Mouse (Mus musculus): Measurements from ENCODE around the gene Slc52a3.
"Not testable (repeated sequence)": the region's sequence is repeated elsewhere in the genome, so short reads cannot be mapped to it uniquely, and the experiment has no call there.

Slc52a3 gene

DNA sequence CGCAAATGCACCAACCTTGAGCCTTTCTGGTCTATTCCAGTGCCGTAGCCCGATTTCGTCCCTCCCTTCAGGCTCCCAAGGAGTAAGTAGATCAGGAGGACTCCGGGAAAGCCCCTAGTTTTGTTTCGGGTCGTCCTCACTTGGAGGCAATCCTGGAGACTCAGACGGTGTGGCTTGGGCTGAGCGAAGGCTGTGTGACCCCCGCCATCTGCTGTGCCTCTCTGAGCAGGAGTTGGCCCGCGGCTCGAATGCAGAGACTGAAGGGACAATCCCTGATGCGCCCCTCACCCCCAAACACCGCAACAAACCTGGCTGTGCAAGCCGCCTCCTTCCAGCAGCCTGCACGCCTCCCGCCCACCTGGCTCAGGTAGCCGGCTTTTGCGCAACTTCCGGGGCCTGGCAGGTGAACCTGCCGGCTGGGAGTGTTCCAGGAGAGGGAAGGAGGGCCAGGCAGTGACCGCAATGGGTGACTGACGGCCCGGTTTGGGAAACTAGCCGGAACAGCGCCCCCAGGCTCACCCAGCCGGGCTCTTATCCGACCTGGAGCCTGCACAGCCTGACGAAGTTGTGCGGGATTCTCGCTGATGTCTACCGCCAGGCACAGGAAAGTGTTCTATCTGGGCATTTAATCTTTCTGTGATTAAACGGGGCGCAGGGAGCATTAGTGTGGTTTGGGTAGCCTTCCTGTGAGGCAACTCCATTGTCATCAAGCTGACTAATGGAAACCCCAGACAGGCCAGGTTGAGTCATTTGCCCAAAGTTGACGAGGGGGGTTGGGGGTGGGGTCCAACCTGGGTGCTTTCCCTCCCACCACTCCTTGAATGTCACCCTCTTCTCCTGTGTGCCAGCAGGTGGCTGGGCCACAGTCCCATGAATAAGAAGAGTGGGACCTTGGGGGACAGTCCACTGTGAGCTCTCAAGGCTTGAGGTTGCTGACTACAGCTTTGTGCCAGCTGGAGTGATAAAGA, 22.4 kb upstream of the Slc52a3 start:
- peak; percentile 62 to 74 for DNase-seq (ENCODE audit: low spot score in 2 of 2)

- DNase-seq (ENCODE audit: low spot score in 2 of 2), result no peak
Measured at GRCm38 (mm10) chr2:151975295-151975694, 21.0 kb upstream of the Slc52a3 start.

GRCm38 (mm10) chr2:151976067-151976466, 20.2 kb upstream of the Slc52a3 start:
- DNase-seq (ENCODE audit: low spot score in 2 of 2), result no peak

DNA sequence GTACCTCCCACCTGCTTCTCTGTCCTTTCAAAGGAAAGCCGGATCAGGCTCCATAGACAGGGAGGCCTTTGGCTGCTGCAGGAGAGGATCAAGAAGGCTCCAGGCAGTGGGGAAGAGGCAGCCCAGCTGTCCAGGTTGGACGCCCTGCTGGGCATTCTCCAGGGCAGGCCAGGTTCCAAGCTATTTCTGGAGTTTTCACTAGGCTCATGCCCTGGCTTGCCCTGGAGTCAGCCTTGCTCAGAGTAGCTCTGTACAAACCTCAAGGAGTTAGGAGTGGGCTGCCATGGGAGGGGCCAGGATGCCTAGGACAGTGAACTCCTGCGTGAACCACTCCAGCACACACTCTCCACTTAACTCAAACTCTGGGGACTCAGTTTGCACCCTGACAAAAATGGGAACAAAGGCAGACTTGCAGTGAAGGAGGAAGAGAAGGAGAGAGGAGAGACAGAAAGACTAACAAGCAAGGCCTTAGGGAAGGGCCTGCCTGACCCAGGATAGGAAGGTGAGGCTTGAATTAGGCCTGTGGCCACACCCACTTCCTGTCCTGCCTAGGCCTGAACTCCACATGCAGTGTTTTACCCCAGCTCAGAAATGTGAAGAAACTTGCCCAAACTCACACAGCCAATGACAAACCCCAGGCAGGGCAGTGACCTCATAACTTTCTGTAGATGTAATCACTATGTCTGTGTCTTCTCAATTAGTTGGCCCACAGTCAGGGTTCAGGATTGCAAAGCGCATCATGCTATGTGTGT, 18.4 kb upstream of the Slc52a3 start:
- DNase-seq (ENCODE audit: low spot score in 2 of 2), result peak; percentile 18 to 26

- no peak for DNase-seq (ENCODE audit: low spot score in 2 of 2)
Measured at GRCm38 (mm10) chr2:151978494-151978893, 17.8 kb upstream of the Slc52a3 start.

DNA sequence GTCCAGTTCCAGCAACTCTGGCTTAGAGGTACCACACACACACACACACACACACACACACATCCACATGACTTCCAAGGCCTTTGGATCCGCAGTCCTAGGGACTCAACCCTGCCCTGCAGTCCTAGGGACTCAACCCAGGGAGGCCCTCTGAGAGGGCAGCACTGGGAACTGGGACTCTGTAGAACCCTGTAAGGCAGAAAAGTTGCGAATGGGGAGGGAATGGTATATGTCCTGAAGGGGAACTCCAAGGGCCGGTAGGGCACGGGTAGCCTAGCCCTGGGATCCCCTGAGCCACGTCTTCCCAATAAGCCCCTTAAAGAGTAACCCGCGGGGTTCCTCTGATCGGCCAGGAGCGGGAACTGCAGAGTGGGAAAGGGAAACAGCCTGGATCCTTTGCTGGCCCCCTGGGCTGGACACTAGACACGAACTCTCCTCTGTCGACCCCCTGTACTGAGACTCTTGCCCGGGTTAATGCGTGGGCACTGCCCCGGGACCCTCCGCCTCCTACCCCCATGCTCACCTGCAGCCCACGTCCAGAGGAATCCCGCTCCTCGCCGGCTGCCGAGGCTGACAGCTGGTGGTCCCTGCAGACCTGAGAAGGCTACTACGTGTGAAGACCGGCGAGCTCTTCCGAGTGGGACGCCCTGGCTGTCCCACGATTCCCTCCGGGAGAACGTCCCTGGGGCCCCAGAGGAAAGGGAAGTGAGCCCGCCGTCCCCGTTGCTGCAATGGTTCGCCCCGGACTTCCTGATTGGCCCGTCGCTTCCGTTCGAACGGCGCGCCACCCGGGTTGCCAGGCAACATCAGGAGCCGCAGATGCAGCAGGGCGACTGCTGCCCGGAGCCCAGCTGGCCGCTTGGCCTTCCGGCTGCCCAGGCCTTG, 16.6 kb upstream of the Slc52a3 start, which contains the start of gene Fam110a:
Fam110a (minus strand) TSS at position 750 of the 885 bp plus-strand sequence.
- DNase-seq (ENCODE audit: low spot score in 2 of 2), result peak; percentile 72 to 76

GRCm38 (mm10) chr2:151980355-151980693, 16.0 kb upstream of the Slc52a3 start:
- no peak for DNase-seq (ENCODE audit: low spot score in 2 of 2)

DNA sequence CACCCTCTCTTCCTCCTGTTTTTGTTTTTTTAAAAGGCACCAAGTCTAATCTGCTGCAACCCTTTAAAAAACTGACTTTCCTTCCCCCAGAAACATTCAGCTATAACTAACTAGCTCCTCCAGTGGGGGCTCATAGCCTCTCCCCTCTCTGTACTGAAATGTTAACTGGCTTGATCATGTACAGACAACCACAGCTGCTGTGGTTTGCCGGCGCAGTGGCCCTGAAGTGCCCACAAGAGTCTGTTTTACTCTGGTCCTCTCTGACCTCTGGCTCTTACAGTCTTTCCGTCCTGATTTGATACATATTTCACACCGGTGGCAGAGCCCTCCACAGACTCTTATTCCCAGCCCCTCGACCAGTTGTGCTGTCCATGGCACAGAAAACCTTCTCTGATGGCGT, 15.0 kb upstream of the Slc52a3 start:
- no peak for DNase-seq (ENCODE audit: low spot score in 2 of 2)

DNA sequence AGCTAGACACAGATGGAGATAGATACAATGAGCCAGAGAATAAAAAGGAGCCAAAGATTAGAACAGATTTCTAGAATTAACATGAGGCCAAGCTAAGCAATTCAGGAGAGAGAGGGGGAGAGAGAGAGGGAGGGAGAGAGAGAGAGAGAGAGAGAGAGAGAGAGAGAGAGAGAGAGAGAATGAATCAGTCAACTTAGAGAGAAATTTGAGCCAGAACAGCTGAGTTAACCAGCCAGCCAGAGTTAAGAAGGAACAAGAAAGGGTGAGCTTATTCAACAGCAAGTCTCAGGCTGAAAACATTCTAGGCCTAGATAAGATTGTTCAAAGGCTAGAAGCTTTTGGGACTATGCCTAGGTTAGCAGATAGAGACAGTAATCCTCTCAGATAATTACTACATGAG, 13.8 kb upstream of the Slc52a3 start:
- DNase-seq (ENCODE audit: low spot score in 2 of 2), result no peak

DNA sequence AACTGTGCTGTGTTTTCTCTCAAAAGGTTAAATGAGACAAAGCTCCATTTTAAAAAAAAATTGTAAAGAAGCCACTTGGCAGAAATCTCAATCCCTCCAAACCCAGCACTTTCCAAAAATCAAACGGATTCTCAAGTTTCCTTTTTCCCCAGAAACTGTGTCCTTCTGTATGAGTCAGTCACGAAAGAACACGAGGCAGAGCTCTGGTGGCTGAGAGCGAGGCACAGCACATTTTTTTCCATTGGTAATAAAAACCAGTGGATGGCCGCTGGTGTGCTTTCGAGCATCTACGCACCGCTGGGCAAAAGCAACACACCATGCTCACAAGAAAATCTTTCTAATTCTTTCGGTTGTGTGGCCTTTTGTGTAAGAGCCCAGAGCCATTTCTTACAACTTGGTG, 12.3 kb upstream of the Slc52a3 start:
- no peak for DNase-seq (ENCODE audit: low spot score in 2 of 2)

GRCm38 (mm10) chr2:151985426-151986172, 10.7 kb upstream of the Slc52a3 start:
- DNase-seq (ENCODE audit: low spot score in 2 of 2), result no peak

GRCm38 (mm10) chr2:151986958-151987357, 9.4 kb upstream of the Slc52a3 start:
- no peak for DNase-seq (ENCODE audit: low spot score in 2 of 2)

DNA sequence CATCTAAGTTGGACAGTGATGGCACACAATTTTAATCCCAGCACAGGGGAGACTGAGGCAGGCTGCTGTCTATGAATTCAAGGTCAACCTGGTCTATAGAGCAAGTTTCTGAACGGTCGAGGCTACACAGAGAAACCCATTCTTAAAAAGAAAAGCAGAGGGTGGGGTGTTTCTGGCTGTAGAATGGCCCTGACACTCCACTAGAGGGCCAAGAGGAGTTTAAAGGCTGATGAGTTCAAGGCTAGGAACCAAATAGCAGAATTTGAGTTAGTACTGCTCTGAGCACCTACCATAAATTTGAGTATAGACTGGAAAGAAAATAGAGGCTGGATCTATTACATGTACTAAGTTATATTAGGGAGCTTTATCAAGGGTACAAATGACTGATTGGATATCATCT, 7.3 kb upstream of the Slc52a3 start:
- no peak for DNase-seq (ENCODE audit: low spot score in 2 of 2)

- DNase-seq (ENCODE audit: low spot score in 2 of 2), result no peak
Measured at GRCm38 (mm10) chr2:151990985-151991394, 5.3 kb upstream of the Slc52a3 start.

GRCm38 (mm10) chr2:151991446-151991845, 4.9 kb upstream of the Slc52a3 start:
- no peak for DNase-seq (ENCODE audit: low spot score in 2 of 2)

DNA sequence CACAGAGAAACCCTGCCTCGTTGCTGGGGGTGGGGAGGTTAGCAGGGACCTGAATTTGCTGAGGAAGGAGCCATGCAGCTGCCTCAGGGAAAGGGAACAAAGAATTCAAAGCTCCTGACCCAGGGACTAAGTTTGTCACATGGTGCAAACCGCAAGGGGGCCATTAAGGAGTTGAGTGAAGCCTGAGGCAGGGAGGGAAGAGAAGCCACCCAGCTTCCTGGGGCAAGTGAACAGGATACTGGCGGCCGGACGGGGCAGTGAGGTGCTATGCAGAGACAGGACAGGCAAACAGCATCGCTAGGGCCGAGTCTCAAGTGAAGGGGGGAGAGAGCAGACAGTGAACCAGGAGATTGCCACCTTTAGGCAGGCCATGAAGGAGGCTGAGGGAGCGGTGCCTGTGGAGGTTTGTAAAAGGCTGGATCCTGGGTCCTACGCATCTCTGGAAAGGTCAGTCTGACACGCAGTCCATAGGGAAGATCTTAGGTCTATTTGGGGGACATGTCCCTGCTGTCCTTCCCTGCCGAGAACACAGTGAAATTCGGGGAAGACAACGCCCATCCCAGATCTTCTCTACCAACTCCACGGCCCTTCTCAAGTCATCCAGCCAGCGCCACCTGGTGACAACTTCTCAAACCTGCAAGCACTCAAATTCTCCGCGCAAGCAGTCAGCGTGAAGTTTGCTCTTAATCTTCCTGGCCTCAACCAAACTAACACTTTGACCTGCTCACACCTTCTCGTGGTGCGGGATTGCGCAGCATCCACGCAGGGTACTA, 1.8 kb upstream of the Slc52a3 start:
- peak; percentile 58 to 69 for DNase-seq (ENCODE audit: low spot score in 2 of 2)

DNA sequence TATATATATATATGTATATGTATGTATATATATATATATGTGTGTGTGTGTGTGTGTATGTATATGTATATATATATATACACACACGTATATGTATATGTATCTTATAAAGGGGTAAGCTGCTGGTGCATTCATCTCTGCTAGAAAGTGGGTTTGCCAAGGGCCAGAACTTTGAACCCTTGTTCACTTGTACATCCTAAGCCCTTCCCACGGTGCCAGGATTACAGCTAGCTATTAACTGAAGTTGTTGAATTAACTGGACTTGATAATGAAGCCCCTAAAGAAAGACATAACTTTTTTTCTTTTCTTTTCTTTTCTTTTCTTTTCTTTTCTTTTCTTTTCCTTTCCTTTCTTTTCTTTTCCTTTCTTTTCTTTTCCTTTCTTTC, 872 bp downstream of the Slc52a3 start:
- DNase-seq (ENCODE audit: low spot score in 2 of 2), result not testable (repeated sequence)

DNA sequence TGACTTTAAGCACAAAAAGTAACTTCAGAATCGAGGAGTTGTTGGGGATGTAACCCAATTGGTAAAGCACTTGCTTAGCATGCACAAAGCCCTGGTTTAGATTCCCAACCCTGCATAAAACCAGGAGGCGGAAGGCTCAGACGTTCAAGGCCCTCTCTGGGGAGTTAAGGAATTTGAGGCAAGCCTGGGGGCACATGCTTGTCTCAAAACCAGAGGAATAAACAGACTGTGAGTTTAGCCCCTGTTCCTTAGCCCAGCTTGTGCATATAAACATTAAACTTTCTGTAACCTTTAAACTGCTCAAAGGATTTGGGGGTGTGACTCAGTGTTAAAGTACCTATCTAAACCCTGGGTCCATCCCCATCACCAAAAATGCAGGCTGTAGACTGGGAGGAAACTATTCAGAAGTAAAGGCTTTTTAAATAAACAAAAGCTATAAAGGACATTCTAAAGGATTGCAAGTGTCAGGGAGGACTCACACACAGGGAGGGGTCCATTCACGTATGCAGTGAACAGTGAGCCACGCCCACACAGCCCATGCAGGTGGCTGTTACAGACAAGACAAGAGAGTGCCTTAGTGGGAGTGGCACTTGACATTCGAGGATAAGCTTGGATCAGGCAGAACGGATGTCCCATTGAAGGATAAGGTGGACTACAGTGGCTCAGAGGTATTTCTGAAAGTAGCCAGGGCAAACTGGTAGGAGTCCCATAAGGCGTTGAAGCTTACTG, 1.6 kb downstream of the Slc52a3 start:
- DNase-seq (ENCODE audit: low spot score in 2 of 2), result no peak

GRCm38 (mm10) chr2:151998505-151998899, 2.2 kb downstream of the Slc52a3 start:
- no peak for DNase-seq (ENCODE audit: low spot score in 2 of 2)

DNA sequence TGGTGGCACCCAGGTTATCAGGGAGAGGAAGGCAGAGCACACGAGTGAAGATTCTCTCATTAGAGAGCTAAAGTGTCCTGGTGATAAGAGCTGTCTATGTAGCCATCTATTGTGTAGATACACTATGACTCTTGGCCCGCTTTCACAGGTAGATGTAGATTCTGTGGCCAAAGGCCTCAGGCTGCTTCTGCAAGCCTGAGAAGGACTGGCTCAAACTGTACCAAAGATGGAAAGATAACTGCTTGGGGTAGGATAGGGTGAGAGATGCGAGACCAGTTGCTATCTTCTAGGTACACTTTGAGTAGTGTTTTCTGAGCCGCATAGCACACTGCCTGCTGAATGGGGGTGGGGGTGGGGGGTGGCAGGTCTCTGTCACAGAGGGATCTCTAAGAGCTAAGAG, 2.6 kb downstream of the Slc52a3 start:
- no peak for DNase-seq (ENCODE audit: low spot score in 2 of 2)
